Mouse (Mus musculus) kidney, postnatal 14 days (tissue): ENCODE data around the gene Dph5.
"Not testable (repeated sequence)": the region's sequence is repeated elsewhere in the genome, so short reads cannot be mapped to it uniquely, and the experiment has no call there.

ENCODE experiments used
- DNase-seq: peaks from one replicate; pipeline ENCODE4 v3.0.0; 2022; ENCODE audit warnings: mixed read lengths

Gene Dph5

GRCm38 (mm10) chr3:115893166-115893565 lies 5.5 kb downstream of the Dph5 start:
- DNase-seq = no peak

GRCm38 (mm10) chr3:115898354-115898948 lies 10.8 kb downstream of the Dph5 start:
- no peak for DNase-seq

GRCm38 (mm10) chr3:115902301-115902956 lies 14.8 kb downstream of the Dph5 start:
- no peak for DNase-seq

GRCm38 (mm10) chr3:115905067-115905466 lies 17.4 kb downstream of the Dph5 start:
- DNase-seq = no peak

GRCm38 (mm10) chr3:115905567-115905966 lies 17.9 kb downstream of the Dph5 start:
- DNase-seq = no peak

- not testable (repeated sequence) for DNase-seq
Observed at GRCm38 (mm10) chr3:115907406-115907805, 19.8 kb downstream of the Dph5 start.

- peak; percentile 60 for DNase-seq
Observed at GRCm38 (mm10) chr3:115924401-115925190, 37.0 kb downstream of the Dph5 start.

- DNase-seq = no peak
Observed at GRCm38 (mm10) chr3:115926531-115926930, 38.9 kb downstream of the Dph5 start.

- no peak for DNase-seq
Observed at GRCm38 (mm10) chr3:115931701-115932100, 44.1 kb downstream of the Dph5 start.

- DNase-seq = no peak
Observed at GRCm38 (mm10) chr3:115933293-115934186, 45.9 kb downstream of the Dph5 start.

- DNase-seq = peak; percentile 47
Observed at GRCm38 (mm10) chr3:115936734-115937599, 49.3 kb downstream of the Dph5 start.

GRCm38 (mm10) chr3:115937807-115938206 lies 50.2 kb downstream of the Dph5 start:
- no peak for DNase-seq

GRCm38 (mm10) chr3:115940510-115940909 lies 52.9 kb downstream of the Dph5 start:
- no peak for DNase-seq

GRCm38 (mm10) chr3:115941464-115941863 lies 53.8 kb downstream of the Dph5 start:
- no peak for DNase-seq

GRCm38 (mm10) chr3:115944376-115944775 lies 56.7 kb downstream of the Dph5 start:
- DNase-seq = no peak

- no peak for DNase-seq
Observed at GRCm38 (mm10) chr3:115946272-115946671, 58.6 kb downstream of the Dph5 start.

- DNase-seq = no peak
Observed at GRCm38 (mm10) chr3:115949220-115949920, 61.7 kb downstream of the Dph5 start.

GRCm38 (mm10) chr3:115949921-115950877 lies 62.6 kb downstream of the Dph5 start:
- no peak for DNase-seq

GRCm38 (mm10) chr3:115951221-115951620 lies 63.6 kb downstream of the Dph5 start:
- DNase-seq = peak; percentile 9

GRCm38 (mm10) chr3:115952356-115952755 lies 64.7 kb downstream of the Dph5 start:
- DNase-seq = no peak
